Mouse (Mus musculus): ENCODE data around the gene Stxbp1.

GRCm38 (mm10) chr2:32878396-32878795 is 31.4 kb upstream of the Stxbp1 start:
- no peak for TF ChIP-seq CTCF (IDR thresholded peaks at IDR 0.05; ENCODE audit: borderline replicate concordance, insufficient read depth, low read depth, low read length)
- no peak for TF ChIP-seq POLR2A (IDR thresholded peaks at IDR 0.05; ENCODE audit: borderline replicate concordance, insufficient read depth, low read length)

Measured in cerebellum, adult 2 months (tissue).